Mouse (Mus musculus) lung, embryonic 14.5 days (tissue): ENCODE data around the gene Neil1. TPM values are rescaled to one million over a fixed set of nuclear protein-coding genes. Genes with fewer than 3 reads are reported as not detected.

Experiments used
- ATAC-seq: fragments of 200-750 bp; cut with Nextera tagmentation; 2 replicates; pipeline ENCODE4 v1.8.0; 2017; ENCODE audit warnings: mild to moderate bottlenecking, moderate TSS enrichment, moderate library complexity; ENCODE audit not compliant: insufficient read depth
- DNase-seq: peaks from one replicate; pipeline ENCODE4 v3.0.0-alpha.2; 2015
- H3K27ac ChIP-seq: fragments of 300-500 bp; sonication (generic); 2 replicates; pipeline ENCODE4 v1.5.1; 2014; ENCODE audit warnings: low read depth, mild to moderate bottlenecking, moderate library complexity
- H3K27me3 ChIP-seq: fragments of 300-500 bp; sonication (generic); 2 replicates; pipeline ENCODE4 v1.6.1; 2014; ENCODE audit warnings: low read length, control low read depth; ENCODE audit not compliant: insufficient read depth
- H3K36me3 ChIP-seq: fragments of 300-500 bp; sonication (generic); 2 replicates; pipeline ENCODE4 v1.6.1; 2014; ENCODE audit warnings: control low read depth; ENCODE audit not compliant: insufficient read depth
- H3K4me1 ChIP-seq: fragments of 300-500 bp; sonication (generic); 2 replicates; pipeline ENCODE4 v1.6.1; 2014; ENCODE audit warnings: antibody characterized with exemption, control low read depth; ENCODE audit not compliant: insufficient read depth
- H3K4me2 ChIP-seq: fragments of 300-500 bp; sonication (generic); 2 replicates; pipeline ENCODE4 v1.6.1; 2014; ENCODE audit warnings: mild to moderate bottlenecking
- H3K4me3 ChIP-seq: fragments of 300-500 bp; sonication (generic); 2 replicates; pipeline ENCODE4 v1.5.1; 2014; ENCODE audit warnings: low read depth, low read length
- H3K9ac ChIP-seq: fragments of 300-500 bp; sonication (generic); 2 replicates; pipeline ENCODE4 v1.6.1; 2014
- H3K9me3 ChIP-seq: fragments of 300-500 bp; sonication (generic); 2 replicates; pipeline ENCODE4 v1.6.1; 2016; ENCODE audit warnings: low read depth, low read length, control low read depth
- CTCF ChIP-seq: IDR thresholded peaks from 2 replicates; pipeline ENCODE4 v1.5.1; 2016; ENCODE audit warnings: antibody characterized with exemption, low read depth
- WGBS: fragments of 180-500 bp; shearing (Covaris S2); extraction: QIAGEN DNeasy Blood & Tissue Kit; methylation state at CpG from one replicate; pipeline ENCODE4 v1.1.7; 2014; 5-methylcytosine and 5-hydroxymethylcytosine counted together
- polyA plus RNA-seq: library from polyadenylated mRNA; unstranded; fragments of >200 nt; fragmentation: Nextera tagmentation; extraction: Ambion mirVana; gene quantifications from 2 replicates; pipeline ENCODE4 v1.2.1, GENCODE M21; 2014

Gene Neil1
- polyA plus RNA-seq, 1 experiment from 2014 or later: 5.9 TPM

DNA sequence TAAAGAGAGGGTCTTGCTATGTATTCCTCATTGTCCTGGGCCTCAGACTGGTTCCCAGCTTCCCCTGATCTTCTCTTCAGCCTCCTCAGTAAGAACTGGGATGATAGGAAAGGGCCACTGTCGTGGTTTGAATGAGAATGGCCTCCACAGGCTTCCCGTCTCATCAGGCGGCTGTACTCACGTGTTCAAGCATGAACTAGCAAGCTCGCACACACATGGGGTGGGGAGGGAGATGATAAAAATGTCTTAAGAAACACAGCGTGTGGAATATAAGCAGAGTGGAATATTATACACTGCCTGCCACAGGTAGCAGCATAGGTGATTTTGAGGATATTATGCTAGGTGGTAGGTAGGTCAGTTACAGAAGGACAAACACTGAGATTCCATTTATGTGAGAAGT lies 916 bp upstream of the Neil1 start:
- Histone ChIP-seq H3K4me3 (peak overlapping the region; percentile 48), H3K9me3 (no peaks in the 10 kb centered on the region), H3K36me3 (peaks cover 8% of the 10 kb centered on the region; the same call in 1 of the 2 replicates), H3K27me3 (no peaks in the 10 kb centered on the region), H3K27ac (no peak overlapping the region), H3K4me1 (0 out of 2 replicates have a peak, but pooled peaks cover 4% of the 10 kb centered on the region), H3K4me2 (peak overlapping the region; percentile 78), H3K9ac (peak overlapping the region; percentile 63; the same call in 1 of the 2 replicates)
- DNase-seq: no peak
- 67% methylated on average over 6 of the region's 6 CpGs for WGBS
- no peak for ATAC-seq
- TF ChIP-seq CTCF: no peak

DNA sequence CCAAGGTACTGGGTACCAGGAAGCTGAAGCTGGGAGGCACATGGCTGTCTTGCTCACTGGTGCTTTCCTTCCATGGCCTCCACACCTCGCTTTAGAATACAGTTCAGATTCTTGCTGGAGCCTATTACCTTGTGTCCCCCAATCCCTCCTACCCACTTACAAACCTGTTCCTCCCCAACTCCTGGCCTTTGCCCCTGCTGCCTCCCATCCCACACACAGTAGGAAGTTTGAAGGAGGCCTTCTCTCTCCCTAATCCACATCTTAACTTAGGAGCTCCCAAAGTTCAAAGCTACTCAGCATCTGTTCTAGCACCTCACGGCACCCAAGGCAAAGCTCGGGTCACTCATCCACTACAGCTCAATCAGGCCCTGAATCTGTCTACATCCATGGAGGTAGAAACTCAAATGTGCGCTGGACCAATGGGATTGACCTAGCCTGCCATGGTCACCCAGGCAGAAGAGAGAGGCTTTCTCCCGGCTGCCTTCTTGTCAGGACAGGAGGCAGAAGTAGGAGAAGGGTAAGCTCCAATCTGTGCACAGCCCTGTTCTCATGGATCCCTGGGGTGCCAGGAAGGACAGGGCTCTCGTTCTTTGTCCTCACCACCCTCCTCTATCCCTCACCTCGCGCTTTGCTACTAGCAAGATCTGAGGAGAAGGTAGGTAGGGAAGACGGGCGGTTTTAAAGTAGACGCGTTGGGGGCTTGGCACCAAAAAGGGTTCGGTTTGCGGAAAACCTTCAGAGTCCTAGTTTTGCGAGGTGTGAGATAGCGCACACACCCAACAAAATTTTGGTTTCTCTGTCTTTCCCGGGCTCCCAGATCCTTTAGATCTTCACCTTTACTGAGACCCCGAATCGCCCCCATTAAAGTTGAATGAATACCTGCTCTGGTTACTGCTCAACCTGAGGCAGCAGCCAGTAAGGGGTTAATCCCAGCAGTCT lies 631 bp downstream of the Neil1 start:
- no peaks in the 10 kb centered on the region for H3K9me3 ChIP-seq
- peak overlapping the region; percentile 86 for H3K27ac ChIP-seq
- peak overlapping the region; percentile 78 for H3K4me2 ChIP-seq
- peak overlapping the region; percentile 48 for H3K4me3 ChIP-seq
- H3K9ac ChIP-seq: peak overlapping the region; percentile 63
- TF ChIP-seq CTCF: no peak
- H3K27me3 ChIP-seq: no peaks in the 10 kb centered on the region
- 5% methylated on average over 19 of the region's 19 CpGs for WGBS
- no peak for DNase-seq
- ATAC-seq: peak; percentile 36; the same call in 1 of the 2 replicates
- H3K36me3 ChIP-seq: peaks cover 8% of the 10 kb centered on the region; the same call in 1 of the 2 replicates
- H3K4me1 ChIP-seq: 0 out of 2 replicates have a peak, but pooled peaks cover 4% of the 10 kb centered on the region

DNA sequence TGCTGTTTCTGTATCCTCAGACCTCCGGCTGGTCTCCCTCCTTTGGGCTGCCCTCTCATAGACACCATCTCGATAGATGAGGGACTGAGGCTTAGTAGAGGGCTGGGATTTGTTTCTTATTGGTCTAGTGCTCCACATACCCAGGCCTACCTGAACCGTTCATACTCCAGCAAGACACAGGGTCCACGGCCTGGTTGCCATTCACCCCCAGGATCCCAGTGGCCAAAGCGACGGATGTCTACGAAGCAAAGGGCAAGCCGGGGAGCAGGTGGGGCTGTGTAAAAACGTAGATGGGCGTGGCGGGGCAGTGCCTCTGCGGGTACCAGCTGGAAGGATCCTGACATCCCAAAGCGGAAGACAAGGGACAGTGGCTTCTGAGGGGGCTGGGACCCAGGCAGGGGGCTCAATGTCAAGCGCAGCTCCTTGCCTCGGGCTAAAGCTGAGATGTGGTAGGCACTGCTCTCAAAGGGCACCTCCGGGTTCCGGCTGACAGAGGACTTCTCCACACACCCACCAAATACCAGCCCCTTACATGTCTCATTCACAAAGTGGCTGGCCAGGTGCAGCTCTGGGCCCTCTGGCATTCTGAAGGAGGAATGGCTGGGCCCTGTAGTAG lies 1.5 kb downstream of the Neil1 start:
- ATAC-seq: no peak

DNA sequence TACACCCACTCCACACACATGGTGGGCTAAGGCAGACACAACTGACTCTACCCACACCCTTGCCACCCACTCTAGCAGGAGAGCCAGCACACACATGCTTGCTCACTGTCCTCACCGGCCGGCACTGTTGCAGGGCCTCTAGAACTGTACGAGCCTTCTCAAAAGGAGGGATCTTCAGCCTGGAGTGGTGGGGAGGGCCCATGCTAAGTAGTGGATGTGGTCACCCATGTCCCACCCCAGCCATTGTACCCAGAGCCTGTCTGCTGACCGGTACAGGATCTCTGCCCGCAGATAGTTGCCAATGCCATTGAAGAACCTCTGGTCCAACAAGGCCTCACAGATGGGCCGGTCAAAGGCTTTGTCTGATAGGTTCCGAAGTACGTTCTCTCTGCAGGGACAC lies 3.3 kb downstream of the Neil1 start:
- no peak for TF ChIP-seq CTCF
- Histone ChIP-seq H3K36me3 (peaks cover 32% of the 10 kb centered on the region; the same call in 1 of the 2 replicates), H3K4me1 (0 out of 2 replicates have a peak, but pooled peaks cover 4% of the 10 kb centered on the region), H3K9ac (no peak overlapping the region), H3K4me2 (no peak overlapping the region), H3K9me3 (no peaks in the 10 kb centered on the region), H3K27ac (no peak overlapping the region), H3K27me3 (no peaks in the 10 kb centered on the region), H3K4me3 (no peak overlapping the region)
- 89% methylated on average over 8 of the region's 8 CpGs for WGBS
- DNase-seq (no peak), ATAC-seq (no peak)

More for the DNA sequence above, 1.5 kb downstream of the Neil1 start:
- no peak for DNase-seq
- Histone ChIP-seq H3K4me2 (peak overlapping the region; percentile 78), H3K27me3 (no peaks in the 10 kb centered on the region), H3K4me3 (0 out of 2 replicates have a peak overlapping the region, but pooled peaks have one; percentile 48), H3K4me1 (0 out of 2 replicates have a peak, but pooled peaks cover 4% of the 10 kb centered on the region), H3K36me3 (peaks cover 15% of the 10 kb centered on the region; the same call in 1 of the 2 replicates), H3K9me3 (no peaks in the 10 kb centered on the region), H3K27ac (no peak overlapping the region), H3K9ac (no peak overlapping the region)
- 82% methylated on average over 17 of the region's 17 CpGs for WGBS
- TF ChIP-seq CTCF: no peak

DNA sequence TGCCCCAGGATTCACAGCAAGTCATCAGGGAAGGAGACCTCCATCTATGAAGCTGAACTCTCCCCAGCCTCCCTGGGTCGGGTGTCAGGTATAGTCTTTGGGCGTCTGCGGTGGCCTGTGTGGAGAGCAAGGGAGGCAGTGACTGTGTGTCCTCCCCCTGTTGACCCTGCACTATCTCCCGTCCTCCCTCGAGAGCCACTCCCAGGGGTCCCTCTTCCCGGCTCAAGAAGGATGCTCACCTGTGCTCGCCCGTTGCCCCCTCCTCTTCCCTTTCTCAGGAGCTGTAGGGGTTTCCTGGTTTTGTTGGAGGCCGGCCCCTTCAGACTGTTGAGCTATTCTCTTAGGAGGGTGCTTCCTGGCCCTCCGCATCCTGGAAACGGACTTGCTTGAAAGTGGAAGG lies 4.9 kb downstream of the Neil1 start:
- TF ChIP-seq CTCF: no peak

DNA sequence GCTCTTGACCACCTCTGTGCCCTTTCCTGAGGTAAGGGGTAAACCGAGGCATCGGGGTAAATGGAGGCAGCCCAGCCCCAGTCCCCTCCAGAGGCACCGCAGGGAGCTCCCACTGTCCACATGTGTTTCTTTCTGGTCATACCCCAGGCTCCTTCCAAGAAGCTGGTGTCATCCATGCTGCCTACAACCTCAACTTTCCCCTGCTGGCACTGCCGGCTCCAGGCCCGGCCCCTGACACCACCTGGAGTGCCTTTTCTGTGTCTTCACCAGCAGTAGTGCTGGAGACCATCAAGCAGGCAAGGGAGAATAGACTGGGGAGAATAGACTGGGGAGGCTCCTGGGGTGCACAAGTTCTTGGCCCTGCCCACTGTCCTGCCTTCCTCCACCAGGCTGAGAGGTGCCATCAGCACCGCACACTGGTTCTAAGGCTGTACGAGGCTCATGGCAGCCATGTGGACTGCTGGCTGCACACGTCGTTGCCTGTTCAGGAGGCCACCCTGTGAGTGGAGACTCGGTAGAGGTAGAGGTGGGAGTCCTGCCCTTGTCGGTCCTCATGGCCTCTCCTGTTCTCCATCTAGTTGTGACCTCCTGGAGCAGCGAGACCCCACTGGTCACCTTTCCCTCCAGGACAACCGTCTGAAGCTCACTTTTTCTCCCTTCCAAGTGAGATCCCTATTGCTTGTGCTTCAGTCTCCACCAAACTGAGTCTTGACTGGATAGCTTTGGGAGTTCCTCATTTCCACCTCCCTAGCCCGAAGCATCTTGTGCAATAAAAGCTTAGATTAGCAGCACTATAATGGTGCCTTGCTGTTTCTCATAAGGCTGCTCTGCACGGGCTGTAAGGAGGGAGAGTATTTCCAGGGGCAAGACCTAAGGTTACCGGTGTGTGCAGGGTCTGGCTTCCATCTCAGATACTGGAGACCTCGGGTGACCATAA lies 6.4 kb downstream of the Neil1 start:
- H3K4me1 ChIP-seq: no peaks in the 10 kb centered on the region
- H3K4me2 ChIP-seq: no peak overlapping the region
- WGBS: 87% methylated on average over 17 of the region's 17 CpGs
- H3K36me3 ChIP-seq: peaks cover 62% of the 10 kb centered on the region
- no peak for TF ChIP-seq CTCF
- no peaks in the 10 kb centered on the region for H3K9me3 ChIP-seq
- no peak overlapping the region for H3K4me3 ChIP-seq
- no peak overlapping the region for H3K27ac ChIP-seq
- H3K9ac ChIP-seq: no peak overlapping the region
- no peaks in the 10 kb centered on the region for H3K27me3 ChIP-seq
- ATAC-seq (no peak), DNase-seq (no peak)

More for the DNA sequence above, 4.9 kb downstream of the Neil1 start:
- no peak overlapping the region for H3K27ac ChIP-seq
- H3K4me1 ChIP-seq: 0 out of 2 replicates have a peak, but pooled peaks cover 4% of the 10 kb centered on the region
- H3K27me3 ChIP-seq: no peaks in the 10 kb centered on the region
- H3K36me3 ChIP-seq: peaks cover 47% of the 10 kb centered on the region
- H3K4me3 ChIP-seq: no peak overlapping the region
- DNase-seq: no peak
- ATAC-seq: no peak
- no peak overlapping the region for H3K4me2 ChIP-seq
- WGBS: 80% methylated on average over 11 of the region's 11 CpGs
- no peak overlapping the region for H3K9ac ChIP-seq
- no peaks in the 10 kb centered on the region for H3K9me3 ChIP-seq
